Mouse (Mus musculus): ENCODE data around the gene 4921504E06Rik. TPM values are rescaled to one million over a fixed set of nuclear protein-coding genes. Genes with fewer than 3 reads are reported as not detected.

Gene 4921504E06Rik
- not detected in 2 replicates for polyA plus RNA-seq (2015; fragmentation: Nextera tagmentation; extraction: Ambion mirVana)

GRCm38 (mm10) chr2:19553821-19554592 lies at the start of gene 4921504E06Rik:
4921504E06Rik (minus strand) TSS chr2:19553914.

GRCm38 (mm10) chr2:19444931-19445831 lies 108.5 kb downstream of the 4921504E06Rik start, which contains the start of gene Ptf1a:
Ptf1a (plus strand) TSS chr2:19445663.

Other genes starting within 250 kb of the 4921504E06Rik start
- gene Msrb2, start 182.5 kb downstream of the 4921504E06Rik start, polyA plus RNA-seq (2015; fragmentation: Nextera tagmentation; extraction: Ambion mirVana) = 9.2 and 12.9 TPM in 2 replicates
- not detected in 2 replicates for gene Ptf1a, start 108.3 kb downstream of the 4921504E06Rik start, polyA plus RNA-seq (2015; fragmentation: Nextera tagmentation; extraction: Ambion mirVana)
- gene Otud1, start 103.8 kb upstream of the 4921504E06Rik start, polyA plus RNA-seq (2015; fragmentation: Nextera tagmentation; extraction: Ambion mirVana) = 2.1 and 2.8 TPM in 2 replicates

All from urinary bladder, postnatal 0 days (tissue).